Mouse (Mus musculus) hindbrain, embryonic 12.5 days (tissue): ENCODE results near the gene Tmem59. TPM values are rescaled to one million over a fixed set of nuclear protein-coding genes. Genes with fewer than 3 reads are reported as not detected.
A peak's percentile ranks its signal among the peaks of the same experiment; 100 is the strongest.

ENCODE experiments used
- ATAC-seq: fragments of 200-750 bp; cut with Nextera tagmentation; 2 replicates; pipeline ENCODE4 v1.8.0; 2017; ENCODE audit warnings: moderate TSS enrichment; ENCODE audit not compliant: low FRiP score
- H3K27ac ChIP-seq: fragments of 300-500 bp; sonication (generic); 2 replicates; pipeline ENCODE4 v1.5.1; 2016; ENCODE audit warnings: mild to moderate bottlenecking
- H3K27me3 ChIP-seq: fragments of 300-500 bp; sonication (generic); 2 replicates; pipeline ENCODE4 v1.6.1; 2016; ENCODE audit warnings: mild to moderate bottlenecking
- H3K36me3 ChIP-seq: fragments of 300-500 bp; sonication (generic); 2 replicates; pipeline ENCODE4 v1.6.1; 2016; ENCODE audit warnings: mild to moderate bottlenecking
- H3K4me1 ChIP-seq: fragments of 300-500 bp; sonication (generic); 2 replicates; pipeline ENCODE4 v1.6.1; 2016
- H3K4me2 ChIP-seq: fragments of 300-500 bp; sonication (generic); replicated peaks from 2 replicates; pipeline ENCODE4 v1.6.1; 2016; ENCODE audit warnings: mild to moderate bottlenecking
- H3K4me3 ChIP-seq: fragments of 300-500 bp; sonication (generic); 2 replicates; pipeline ENCODE4 v1.5.1; 2016; ENCODE audit warnings: mild to moderate bottlenecking
- H3K9ac ChIP-seq: fragments of 300-500 bp; sonication (generic); 2 replicates; pipeline ENCODE4 v1.6.1; 2016; ENCODE audit warnings: mild to moderate bottlenecking, moderate library complexity
- H3K9me3 ChIP-seq: fragments of 300-500 bp; sonication (generic); replicated peaks from 2 replicates; pipeline ENCODE4 v1.6.1; 2016; ENCODE audit warnings: mild to moderate bottlenecking
- WGBS: fragments of 180-500 bp; shearing (Covaris S2); methylation state at CpG from one replicate; pipeline ENCODE4 v1.1.7; 2016; 5-methylcytosine and 5-hydroxymethylcytosine counted together
- polyA plus RNA-seq: library from polyadenylated mRNA; unstranded; fragments of >200 nt; fragmentation: Nextera tagmentation; extraction: Ambion mirVana; gene quantifications from 2 replicates; pipeline ENCODE4 v1.2.1, GENCODE M21; 2016

Tmem59 gene
- polyA plus RNA-seq, result 390 and 391 TPM in 2 replicates

DNA sequence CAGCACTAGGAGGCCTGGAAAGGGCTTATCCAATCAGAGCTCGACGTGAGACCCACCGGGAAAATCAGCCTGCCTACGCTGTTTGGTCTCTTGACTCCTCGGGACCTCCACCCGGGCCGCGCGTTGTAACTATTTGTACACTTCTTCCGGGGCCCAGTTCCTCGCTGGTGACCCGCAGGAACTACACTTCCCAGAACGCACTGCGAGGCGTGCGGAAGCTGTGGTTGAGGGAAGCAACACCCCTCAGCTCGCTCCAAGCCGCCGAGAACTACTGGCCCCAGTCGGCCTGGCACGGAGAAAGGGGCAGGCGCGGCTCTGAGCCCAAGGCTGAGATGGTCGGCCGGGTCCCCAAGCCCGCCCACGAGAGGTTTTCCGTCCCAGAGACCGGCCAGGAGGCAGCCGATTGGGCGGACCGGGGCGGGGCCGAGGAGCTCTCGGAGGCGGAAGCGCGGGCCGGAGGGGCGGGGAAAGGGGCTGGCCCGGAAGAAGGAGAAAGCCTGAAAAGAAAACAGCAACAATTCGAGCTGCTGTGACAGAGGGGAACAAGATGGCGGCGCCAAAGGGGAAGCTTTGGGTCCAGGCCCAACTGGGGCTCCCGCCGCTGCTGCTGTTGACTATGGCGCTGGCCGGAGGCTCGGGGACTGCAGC lies at the start of gene Tmem59:
Gene Tmem59, plus strand, starts transcription at position 218 of the 648 bp plus-strand sequence.
- peak within 1 kb of the TSS; percentile 97 for H3K4me3 ChIP-seq
- peaks cover 10% of the 10 kb centered on the region for H3K36me3 ChIP-seq
- H3K4me1 ChIP-seq, result peaks cover 35% of the 10 kb centered on the region
- H3K9ac ChIP-seq, result peak within 1 kb of the TSS; percentile 91
- under 1% methylated on average over 49 of the region's 49 CpGs for WGBS
- H3K27me3 ChIP-seq, result no peaks in the 10 kb centered on the region
- ATAC-seq, result peak; percentile 95
- H3K9me3 ChIP-seq, result no peaks in the 10 kb centered on the region
- peak within 1 kb of the TSS; percentile 99 for H3K27ac ChIP-seq
- H3K4me2 ChIP-seq, result peak within 1 kb of the TSS; percentile 55

DNA sequence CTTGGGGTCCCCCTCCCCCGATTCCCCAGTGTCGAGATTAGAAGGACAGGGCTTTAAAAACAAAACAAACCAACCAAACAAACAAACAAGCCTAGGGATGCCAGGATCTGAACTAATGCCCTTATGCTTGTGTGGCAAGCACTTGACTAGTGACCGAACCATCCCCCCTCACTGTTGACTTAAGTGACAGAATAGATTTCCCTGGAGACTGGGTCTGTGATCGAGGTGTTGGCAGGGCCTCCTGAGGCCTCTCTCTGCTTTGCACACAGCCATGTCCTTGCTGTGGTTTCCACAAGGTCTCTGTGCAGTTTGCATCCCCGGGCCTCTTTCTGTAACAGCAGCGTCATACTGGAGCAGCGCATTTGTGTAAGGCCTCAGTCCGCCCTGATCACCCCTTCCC lies 48.8 kb upstream of the Tmem59 start:
- no peaks in the 10 kb centered on the region for H3K9me3 ChIP-seq
- no peak overlapping the region for H3K9ac ChIP-seq
- WGBS, result 71% methylated on average over 8 of the region's 8 CpGs
- no peak for ATAC-seq
- H3K27me3 ChIP-seq, result no peaks in the 10 kb centered on the region
- no peaks in the 10 kb centered on the region for H3K36me3 ChIP-seq
- no peak overlapping the region for H3K4me3 ChIP-seq
- H3K4me2 ChIP-seq, result no peak overlapping the region
- peaks cover 45% of the 10 kb centered on the region for H3K4me1 ChIP-seq
- no peak overlapping the region for H3K27ac ChIP-seq

DNA sequence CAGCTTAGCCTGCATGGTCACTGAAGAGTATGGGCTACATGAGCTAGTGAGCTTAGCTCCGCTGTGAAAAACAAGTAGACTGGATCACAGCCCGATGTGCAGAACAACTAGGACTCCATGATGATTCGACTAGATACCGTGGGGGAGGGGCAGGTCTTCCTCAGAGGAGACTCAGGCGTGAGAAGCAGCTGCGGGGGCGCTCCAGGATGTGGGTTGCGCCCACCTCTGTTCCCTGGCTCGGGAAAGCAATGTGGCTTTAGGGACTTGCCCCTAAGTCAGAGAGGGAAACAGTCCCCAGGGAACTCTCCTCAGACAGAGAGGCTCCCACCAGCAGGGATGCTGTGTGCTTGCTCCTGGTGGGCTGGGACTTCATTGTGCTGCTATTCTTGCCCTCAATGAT lies 47.7 kb upstream of the Tmem59 start:
- H3K4me1 ChIP-seq, result peaks cover 49% of the 10 kb centered on the region
- H3K27me3 ChIP-seq, result no peaks in the 10 kb centered on the region
- no peaks in the 10 kb centered on the region for H3K36me3 ChIP-seq
- H3K27ac ChIP-seq, result no peak overlapping the region
- no peak overlapping the region for H3K9ac ChIP-seq
- H3K4me2 ChIP-seq, result no peak overlapping the region
- 25% methylated on average over 9 of the region's 9 CpGs for WGBS
- ATAC-seq, result no peak
- H3K9me3 ChIP-seq, result no peaks in the 10 kb centered on the region
- H3K4me3 ChIP-seq, result no peak overlapping the region

DNA sequence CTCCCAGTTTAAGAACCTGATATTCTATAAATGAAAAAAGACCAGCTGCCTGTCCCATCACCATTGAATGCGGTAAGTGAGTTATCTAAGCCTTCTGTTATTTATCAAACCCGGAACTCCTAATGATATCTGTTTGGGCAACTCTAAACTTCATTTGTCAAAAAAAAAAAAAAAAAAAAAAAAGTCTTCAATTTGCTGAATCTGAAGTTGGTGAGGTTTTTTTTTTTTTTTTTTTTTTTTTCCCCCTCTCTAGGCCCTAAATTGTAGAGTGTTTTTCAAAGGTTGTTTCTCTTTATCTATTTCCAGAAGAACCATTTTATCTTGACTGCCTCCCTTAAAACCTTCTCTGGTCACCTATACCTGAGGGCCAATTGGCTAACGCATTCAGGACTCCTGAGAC lies 43.3 kb upstream of the Tmem59 start:
- Histone ChIP-seq H3K4me1 (peaks cover 47% of the 10 kb centered on the region), H3K9me3 (no peaks in the 10 kb centered on the region), H3K27ac (no peak overlapping the region), H3K9ac (no peak overlapping the region), H3K4me2 (no peak overlapping the region), H3K27me3 (no peaks in the 10 kb centered on the region), H3K36me3 (no peaks in the 10 kb centered on the region), H3K4me3 (no peak overlapping the region)
- no peak for ATAC-seq
- 95% methylated on average over 3 of the region's 3 CpGs for WGBS

DNA sequence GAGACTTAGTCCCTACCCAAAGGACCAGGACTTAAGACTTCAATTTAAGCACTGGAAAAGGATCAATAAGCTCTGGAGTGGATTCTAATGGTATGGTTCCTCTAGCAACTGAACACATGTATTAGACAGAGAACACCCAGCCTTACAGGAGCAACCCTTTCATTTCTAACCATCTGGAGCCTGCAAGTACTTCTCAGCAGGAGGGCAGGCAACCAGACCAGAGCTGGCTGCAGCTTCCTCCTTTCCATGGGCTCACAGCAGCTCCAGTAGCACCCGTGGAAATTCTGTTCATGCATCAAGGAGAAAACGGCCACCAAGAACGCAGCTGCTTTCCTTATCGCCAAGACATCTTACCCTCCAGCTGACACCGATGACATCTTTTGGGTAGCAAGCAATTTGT lies 42.5 kb upstream of the Tmem59 start:
- H3K4me1 ChIP-seq, result peaks cover 47% of the 10 kb centered on the region
- no peak overlapping the region for H3K4me2 ChIP-seq
- H3K9ac ChIP-seq, result no peak overlapping the region
- H3K27ac ChIP-seq, result no peak overlapping the region
- H3K9me3 ChIP-seq, result no peaks in the 10 kb centered on the region
- H3K36me3 ChIP-seq, result no peaks in the 10 kb centered on the region
- ATAC-seq, result no peak
- 77% methylated on average over 5 of the region's 5 CpGs for WGBS
- no peak overlapping the region for H3K4me3 ChIP-seq
- no peaks in the 10 kb centered on the region for H3K27me3 ChIP-seq

DNA sequence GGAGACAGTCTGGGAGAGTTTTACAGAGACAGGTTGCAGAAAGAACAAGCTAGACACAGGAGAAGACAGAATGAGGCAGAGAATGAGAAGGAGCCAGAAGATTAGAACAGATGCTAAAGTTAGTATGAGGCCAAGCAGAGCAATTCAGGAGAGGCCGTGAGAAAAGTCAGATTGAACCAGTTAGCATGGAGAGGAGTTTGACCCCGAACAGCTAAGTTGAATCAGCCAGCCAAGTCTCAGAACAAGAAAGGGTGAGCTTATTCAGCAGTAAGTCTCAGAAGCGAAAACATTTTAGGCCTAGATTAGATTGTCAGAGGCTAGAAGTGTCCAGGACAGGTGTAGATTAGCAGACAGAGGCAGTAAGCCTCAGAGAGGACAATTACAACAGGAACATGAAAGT lies 41.7 kb upstream of the Tmem59 start:
- Histone ChIP-seq H3K27ac (no peak overlapping the region), H3K36me3 (no peaks in the 10 kb centered on the region), H3K9me3 (no peaks in the 10 kb centered on the region), H3K9ac (no peak overlapping the region), H3K27me3 (no peaks in the 10 kb centered on the region), H3K4me1 (peaks cover 45% of the 10 kb centered on the region), H3K4me2 (no peak overlapping the region), H3K4me3 (no peak overlapping the region)
- WGBS, result 60% methylated on average over 3 of the region's 3 CpGs
- ATAC-seq, result no peak

DNA sequence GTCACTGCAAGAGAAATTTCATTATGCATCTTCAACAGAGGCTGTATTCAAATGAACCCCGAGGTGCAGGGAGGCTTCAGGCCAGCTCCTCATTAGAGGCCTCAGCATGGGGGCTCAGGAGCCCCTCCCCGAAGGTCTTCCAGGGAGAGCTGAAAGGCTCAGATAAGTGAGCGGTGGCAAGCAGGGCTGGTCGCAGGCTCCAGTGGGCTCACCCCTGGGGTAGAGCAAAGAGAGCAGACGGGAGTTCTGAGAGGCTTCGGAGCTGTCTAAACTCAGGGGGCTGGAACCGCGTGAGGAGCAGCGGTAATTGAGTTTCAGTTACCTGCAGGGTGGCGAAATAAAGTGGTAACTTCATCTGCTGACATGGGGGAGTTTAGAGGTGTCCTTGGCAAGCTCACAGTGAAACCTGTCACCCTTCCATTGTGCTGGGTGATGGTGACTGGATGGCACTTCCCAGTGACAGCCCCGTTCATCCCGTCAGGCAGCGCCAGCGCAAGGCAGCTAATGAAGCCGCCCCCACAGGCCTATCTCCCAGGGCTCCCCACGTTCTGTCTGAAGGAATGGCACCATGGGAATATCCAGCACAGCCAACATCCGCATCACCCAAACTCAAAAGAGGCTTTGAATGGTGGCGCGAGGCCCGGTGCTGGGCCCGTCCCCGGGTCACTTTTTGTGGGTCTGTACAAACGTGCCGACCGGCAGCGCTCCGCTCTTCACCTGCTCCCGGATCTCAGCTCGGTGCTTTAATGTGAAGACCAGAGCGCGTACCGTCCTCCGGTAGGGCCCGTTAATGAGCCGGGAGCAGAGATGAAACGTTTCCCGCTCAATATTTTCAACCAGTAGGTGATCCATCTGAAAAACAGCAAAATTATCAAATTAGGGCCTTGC lies 39.0 kb upstream of the Tmem59 start:
- no peaks in the 10 kb centered on the region for H3K36me3 ChIP-seq
- no peak overlapping the region for H3K4me2 ChIP-seq
- 29% methylated on average over 37 of the region's 37 CpGs for WGBS
- no peaks in the 10 kb centered on the region for H3K9me3 ChIP-seq
- no peak overlapping the region for H3K4me3 ChIP-seq
- peaks cover 46% of the 10 kb centered on the region for H3K4me1 ChIP-seq
- H3K27ac ChIP-seq, result peak overlapping the region; percentile 81
- peak overlapping the region; percentile 13; the same call in 1 of the 2 replicates for H3K9ac ChIP-seq
- peak; percentile 39 for ATAC-seq
- H3K27me3 ChIP-seq, result no peaks in the 10 kb centered on the region

DNA sequence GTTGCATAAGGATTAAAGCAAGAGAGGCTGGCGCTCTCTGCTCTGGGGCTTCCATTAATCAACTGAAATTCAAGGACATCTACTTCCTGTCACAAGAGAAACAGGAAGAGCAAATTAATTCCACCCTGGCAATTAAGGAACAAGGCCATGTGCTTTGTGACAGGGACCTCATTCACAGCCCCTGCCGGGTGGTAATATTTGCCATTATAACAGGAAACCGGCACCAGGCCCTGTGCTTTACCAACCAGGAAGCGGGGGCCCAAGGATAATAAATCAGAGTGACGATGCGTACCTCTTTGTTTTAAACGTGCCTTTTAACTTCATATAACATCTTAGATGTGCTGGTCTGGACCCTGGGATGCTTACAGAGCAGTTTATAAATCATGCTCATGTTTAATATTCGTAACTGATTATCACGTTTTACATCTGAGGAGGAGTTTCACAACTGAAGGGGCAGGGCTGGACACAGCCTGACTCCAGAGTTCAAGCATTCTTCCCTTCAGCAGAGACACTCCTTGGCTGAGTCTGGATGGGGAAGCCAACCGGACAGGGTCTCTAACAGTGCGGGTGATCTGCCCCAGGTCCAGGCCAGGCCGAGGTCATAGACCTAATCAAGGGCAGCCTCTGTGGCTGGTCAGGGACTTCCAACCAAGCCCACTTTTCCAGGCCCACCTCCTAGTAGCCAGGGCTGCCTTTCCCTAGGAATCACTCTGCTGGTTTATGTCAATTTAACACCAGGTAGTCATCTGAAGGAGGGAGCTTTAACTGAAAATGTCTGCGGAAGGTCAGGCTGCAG lies 38.2 kb upstream of the Tmem59 start:
- WGBS, result 48% methylated on average over 13 of the region's 13 CpGs
- peak overlapping the region; percentile 81 for H3K27ac ChIP-seq
- H3K27me3 ChIP-seq, result no peaks in the 10 kb centered on the region
- H3K4me2 ChIP-seq, result no peak overlapping the region
- H3K4me1 ChIP-seq, result peaks cover 53% of the 10 kb centered on the region
- ATAC-seq, result peak; percentile 41
- H3K9ac ChIP-seq, result no peak overlapping the region
- H3K36me3 ChIP-seq, result no peaks in the 10 kb centered on the region
- H3K9me3 ChIP-seq, result no peaks in the 10 kb centered on the region
- no peak overlapping the region for H3K4me3 ChIP-seq

DNA sequence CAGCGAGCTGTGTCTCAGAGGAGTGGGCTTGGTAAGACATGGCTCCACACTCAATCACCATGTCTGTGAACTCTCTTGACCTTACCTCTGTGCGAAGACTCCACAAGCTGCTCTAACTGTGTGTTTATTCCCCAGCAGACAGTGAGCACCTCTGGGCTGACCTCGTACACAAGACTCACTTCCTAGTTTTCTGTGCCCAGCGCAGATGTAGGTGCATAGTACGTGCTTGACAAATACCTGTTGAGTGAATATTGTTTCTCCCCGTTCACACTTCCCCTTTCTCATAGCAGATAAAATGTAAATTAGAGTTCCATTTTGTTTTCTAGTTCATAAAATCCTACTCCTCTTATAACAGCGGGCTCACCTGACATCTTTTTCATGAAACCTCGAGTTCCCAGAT lies 34.7 kb upstream of the Tmem59 start:
- WGBS, result 93% methylated on average over 8 of the region's 8 CpGs
- Histone ChIP-seq H3K27me3 (no peaks in the 10 kb centered on the region), H3K4me3 (no peak overlapping the region), H3K4me2 (no peak overlapping the region), H3K27ac (no peak overlapping the region), H3K9me3 (no peaks in the 10 kb centered on the region), H3K36me3 (peaks cover 11% of the 10 kb centered on the region), H3K9ac (no peak overlapping the region), H3K4me1 (peaks cover 31% of the 10 kb centered on the region)
- no peak for ATAC-seq

DNA sequence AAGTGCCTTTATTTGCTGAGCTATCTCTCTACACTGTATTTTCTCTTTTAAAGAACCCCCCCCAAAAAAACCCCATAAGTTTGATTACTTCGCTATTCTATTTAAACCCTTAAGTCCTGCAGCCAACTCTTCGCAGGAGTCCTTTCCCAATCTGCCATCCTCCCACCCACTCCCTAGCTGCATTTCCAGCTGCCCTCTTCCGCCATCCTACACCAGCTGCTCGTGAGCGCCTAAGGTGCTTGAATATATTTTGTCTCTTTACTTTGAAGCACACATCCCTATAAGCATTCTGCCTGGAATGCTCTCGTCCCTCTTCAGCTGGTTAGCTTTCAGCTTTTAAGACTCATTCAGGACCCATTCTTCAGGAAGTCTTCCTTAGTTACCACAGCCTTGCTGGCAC lies 27.2 kb upstream of the Tmem59 start:
- Histone ChIP-seq H3K9me3 (no peaks in the 10 kb centered on the region), H3K4me2 (no peak overlapping the region), H3K27ac (no peak overlapping the region), H3K27me3 (no peaks in the 10 kb centered on the region), H3K4me3 (no peak overlapping the region), H3K9ac (no peak overlapping the region), H3K4me1 (no peaks in the 10 kb centered on the region), H3K36me3 (peaks cover 28% of the 10 kb centered on the region)
- WGBS, result 84% methylated on average over 6 of the region's 6 CpGs
- ATAC-seq, result no peak

DNA sequence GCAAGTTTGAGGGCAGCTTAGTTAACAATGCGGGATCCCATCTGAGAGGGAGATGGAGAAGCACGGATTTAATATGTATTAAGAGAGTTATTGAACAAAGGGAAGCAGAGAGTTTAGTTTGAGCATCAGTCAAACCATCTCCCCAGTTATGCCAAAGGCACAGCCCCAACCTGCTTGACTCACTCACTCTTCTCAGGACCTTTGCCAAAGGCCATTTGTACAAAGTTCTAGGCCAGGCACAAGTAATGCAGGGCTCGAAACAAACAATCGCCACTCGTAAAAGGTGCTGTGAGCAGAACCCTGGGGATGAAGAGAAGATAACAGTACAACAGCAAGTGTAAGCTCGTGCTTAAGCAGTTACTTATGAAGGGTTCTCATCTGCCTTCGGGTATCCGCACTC lies 25.6 kb upstream of the Tmem59 start:
- WGBS, result 85% methylated on average over 8 of the region's 8 CpGs

DNA sequence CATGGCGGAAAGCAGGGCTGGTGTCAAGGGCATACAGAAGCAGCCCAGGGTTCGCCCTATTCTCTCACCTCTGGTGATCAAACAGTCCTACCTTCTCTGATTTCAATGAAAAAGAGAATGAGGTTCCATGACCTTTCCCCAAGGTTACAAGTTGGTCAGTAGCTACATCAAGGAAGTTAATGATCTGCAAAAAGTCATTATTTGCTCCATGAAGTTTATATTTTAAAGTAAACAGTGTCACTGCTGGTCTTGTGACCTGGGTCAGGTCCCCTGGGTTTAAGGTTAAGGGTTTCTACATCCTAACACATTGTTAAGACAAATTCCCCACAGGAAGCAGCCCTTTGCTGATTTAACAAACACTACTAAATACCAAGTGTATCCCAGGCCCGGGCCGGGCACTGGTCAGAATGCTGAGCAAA lies 21.2 kb upstream of the Tmem59 start:
- no peaks in the 10 kb centered on the region for H3K27me3 ChIP-seq
- no peak overlapping the region for H3K4me2 ChIP-seq
- no peak for ATAC-seq
- H3K4me3 ChIP-seq, result no peak overlapping the region
- H3K9ac ChIP-seq, result no peak overlapping the region
- 82% methylated on average over 4 of the region's 4 CpGs for WGBS
- no peaks in the 10 kb centered on the region for H3K4me1 ChIP-seq
- no peaks in the 10 kb centered on the region for H3K9me3 ChIP-seq
- no peak overlapping the region for H3K27ac ChIP-seq
- H3K36me3 ChIP-seq, result peaks cover 44% of the 10 kb centered on the region

More for the DNA sequence above, 25.6 kb upstream of the Tmem59 start:
- Histone ChIP-seq H3K4me2 (no peak overlapping the region), H3K27ac (no peak overlapping the region), H3K4me3 (no peak overlapping the region), H3K27me3 (no peaks in the 10 kb centered on the region), H3K36me3 (peaks cover 31% of the 10 kb centered on the region), H3K9me3 (no peaks in the 10 kb centered on the region), H3K9ac (no peak overlapping the region), H3K4me1 (no peaks in the 10 kb centered on the region)
- no peak for ATAC-seq
